In genomic region chr2:13404986-13405678, GRCm38 (mm10) we compare ENCODE assay signal across 20 mouse cellular contexts.
DNase-seq lines count a peak whose midpoint lies in the region; ATAC-seq and TF ChIP-seq lines count a peak whose summit lies in the region.
"Had no signal": no experiment of that assay in that cellular context is flagged by ENCODE, and none has a peak within 500 bp of the region (broad histone marks: within the 10 kb centered on the region; RNA-seq: fewer than 3 reads in every experiment).

No protein-coding gene starts in this region.

- no peak for TF ChIP-seq EP300 in lung, postnatal 0 days (IDR thresholded peaks at IDR 0.05)

- CTCF ChIA-PET in Patski (lab: Charles Lee) = interaction anchor here (1.1 to 2.9 kb wide), 5 partner anchors 9 to 139 kb away, joined by 3 to 13 read pairs (median 3); no protein-coding TSS in a partner anchor

- H3K4me2 ChIP-seq in heart, embryonic 11.5 days = no peak overlapping the region
- no peak overlapping the region for H3K4me2 ChIP-seq in lung, postnatal 0 days (replicated peaks; ENCODE audit: low read depth, low read length)
- H3K4me2 ChIP-seq: embryonic facial prominence, embryonic 15.5 days; liver, embryonic 15.5 days had no signal

- DNase-seq in heart, adult 18-20 months = peak; percentile 42 to 56
- DNase-seq in lung, postnatal 0 days (ENCODE audit: low spot score) = peak; percentile 21
- DNase-seq in lung, postnatal 25 days (ENCODE audit: low spot score) = no peak
- no peak for DNase-seq in Patski (ENCODE audit: low read depth, low spot score)
- no peak for DNase-seq in cerebellum, adult 11 months
- DNase-seq: cerebellum, adult 18-20 months; cerebellum, postnatal 36 days; gastrocnemius, postnatal 14 days; kidney, adult 11 months; kidney, postnatal 10 days; layer of hippocampus, postnatal 36 days; lung, postnatal 14 days; right cerebral cortex, postnatal 25 days; thymus, postnatal 36 days had no signal

- POLR2A ChIA-PET in Patski (lab: Charles Lee) = interaction anchor here (0.8 to 1.0 kb wide), 2 partner anchors 14 to 106 kb away, joined by 3 read pairs; no protein-coding TSS in a partner anchor

- no peak for ATAC-seq in heart, embryonic 11.5 days (replicated peaks; ENCODE audit: insufficient number of reproducible peaks, low FRiP score, low TSS enrichment)
- ATAC-seq in lung, postnatal 0 days = no peak
- ATAC-seq in Patski = peak; percentile 31
- ATAC-seq in megakaryocyte progenitor cell, adult 5-6 weeks (replicated peaks; ENCODE audit: poor library complexity) = no peak
- ATAC-seq: CD4-positive, CD25-positive, alpha-beta regulatory T cell, adult 4 months; midbrain, embryonic 16.5 days had no signal

- no peak overlapping the region for H3K4me3 ChIP-seq in heart, embryonic 11.5 days (ENCODE audit: low read depth, low read length)
- H3K4me3 ChIP-seq in lung, postnatal 0 days (ENCODE audit: low read depth, low read length) = no peak overlapping the region
- H3K4me3 ChIP-seq: embryonic facial prominence, embryonic 15.5 days; liver, embryonic 15.5 days had no signal

- WGBS in heart, embryonic 11.5 days (ENCODE audit: insufficient replicate concordance) = 69% methylated on average over 5 of the region's 5 CpGs
- WGBS in lung, postnatal 0 days = 67% methylated on average over 5 of the region's 5 CpGs

- no peak overlapping the region for H3K9ac ChIP-seq in heart, embryonic 11.5 days (ENCODE audit: low read depth, low read length)
- H3K9ac ChIP-seq in lung, postnatal 0 days (replicated peaks; ENCODE audit: low read depth) = no peak overlapping the region
- H3K9ac ChIP-seq: embryonic facial prominence, embryonic 15.5 days; liver, embryonic 15.5 days had no signal

- H3K4me1 ChIP-seq in heart, embryonic 11.5 days (ENCODE audit: control insufficient read depth, insufficient read depth, low read length) = no peaks in the 10 kb centered on the region
- H3K4me1 ChIP-seq in lung, postnatal 0 days (ENCODE audit: insufficient read depth, low read depth, low read length) = peaks cover 3% of the 10 kb centered on the region; the same call in 1 of the 2 replicates
- H3K4me1 ChIP-seq: liver, embryonic 15.5 days had no signal

- no peaks in the 10 kb centered on the region for H3K36me3 ChIP-seq in heart, embryonic 11.5 days (ENCODE audit: control insufficient read depth, insufficient read depth, low read length)
- no peaks in the 10 kb centered on the region for H3K36me3 ChIP-seq in lung, postnatal 0 days (ENCODE audit: insufficient read depth, low read length)
- H3K36me3 ChIP-seq: embryonic facial prominence, embryonic 15.5 days; liver, embryonic 15.5 days had no signal

- in situ Hi-C loops in Patski (cut with MboI; ENCODE audit: low pct_unique_long_range_greater_than_20kb) = loop anchor here (5.0 kb wide), 1 partner anchor 167 kb away; the partner anchor contains the start of gene Vim

- no peaks in the 10 kb centered on the region for H3K27me3 ChIP-seq in heart, embryonic 11.5 days (ENCODE audit: control insufficient read depth, insufficient read depth, low read length)
- H3K27me3 ChIP-seq in lung, postnatal 0 days (replicated peaks; ENCODE audit: insufficient read depth, low read length) = no peaks in the 10 kb centered on the region
- no peaks in the 10 kb centered on the region for H3K27me3 ChIP-seq in Patski
- H3K27me3 ChIP-seq: embryonic facial prominence, embryonic 15.5 days; liver, embryonic 15.5 days had no signal

- H3K9me3 ChIP-seq in heart, embryonic 11.5 days (replicated peaks; ENCODE audit: control insufficient read depth, low read length) = no peaks in the 10 kb centered on the region
- no peaks in the 10 kb centered on the region for H3K9me3 ChIP-seq in lung, postnatal 0 days (ENCODE audit: low read length)
- H3K9me3 ChIP-seq: embryonic facial prominence, embryonic 15.5 days; liver, embryonic 15.5 days had no signal

- no peak for TF ChIP-seq CTCF in lung, postnatal 0 days (IDR thresholded peaks at IDR 0.05)
- no peak for TF ChIP-seq CTCF in Patski (IDR thresholded peaks at IDR 0.05)

- no peak overlapping the region for H3K27ac ChIP-seq in heart, embryonic 11.5 days (ENCODE audit: low read depth, low read length)
- H3K27ac ChIP-seq in lung, postnatal 0 days (ENCODE audit: low read length) = no peak overlapping the region
- H3K27ac ChIP-seq: embryonic facial prominence, embryonic 15.5 days; liver, embryonic 15.5 days had no signal

Comparison
In these comparisons a context has a peak if more than half of its experiments do, and no peak if none do; other contexts are left out.
1. DNase-seq: peak in heart, adult 18-20 months (2 of 2) and lung, postnatal 0 days (single experiment); none in lung, postnatal 25 days (single experiment), Patski (single experiment) and cerebellum, adult 11 months (single experiment).